Mouse (Mus musculus) liver, postnatal 0 days (tissue): Measurements from ENCODE around the gene Rps15.

Experiments used
- CTCF ChIP-seq: sonication (generic); IDR thresholded peaks from 2 replicates; pipeline ENCODE4 v1.5.1; 2016; ENCODE audit warnings: antibody characterized with exemption, low read depth
- EP300 ChIP-seq: IDR thresholded peaks from 2 replicates; pipeline ENCODE4 v1.6.1; 2016; ENCODE audit warnings: antibody characterized with exemption, low read depth, mild to moderate bottlenecking

DNA sequence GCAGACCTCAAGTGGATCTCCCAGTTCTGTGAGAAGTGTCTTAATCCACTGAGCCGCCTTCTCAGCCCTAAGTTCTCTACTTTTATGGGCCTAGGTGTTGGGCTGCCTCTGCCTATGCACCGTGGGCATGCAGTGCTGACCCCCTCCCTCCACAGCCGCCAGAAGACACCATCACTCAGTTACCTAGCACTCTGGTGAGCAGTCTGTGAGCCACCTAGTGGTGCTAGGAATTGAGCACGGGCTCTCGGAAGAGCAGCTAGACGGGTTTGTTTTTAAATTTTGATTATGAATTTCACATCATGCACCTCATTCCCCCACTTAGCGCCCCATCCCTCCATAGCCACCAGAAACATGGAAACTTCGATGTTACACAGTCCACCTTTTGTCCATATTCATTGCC lies 3.6 kb upstream of the Rps15 start:
- TF ChIP-seq EP300: no peak
- peak; percentile 30; the same call in 1 of the 2 replicates for TF ChIP-seq CTCF
